Mouse (Mus musculus) c-Kit-positive CD71-positive TER-119-negative erythroid progenitor cells, embryonic 14.5 days (primary cell): ENCODE results near the gene Gm20671.
"Not testable (repeated sequence)": the region's sequence is repeated elsewhere in the genome, so short reads cannot be mapped to it uniquely, and the experiment has no call there.

Experiments used
- DNase-seq: peaks from one replicate; pipeline ENCODE4 v3.0.0-alpha.2; 2013; ENCODE audit warnings: low read depth

The Gm20671 gene

DNA sequence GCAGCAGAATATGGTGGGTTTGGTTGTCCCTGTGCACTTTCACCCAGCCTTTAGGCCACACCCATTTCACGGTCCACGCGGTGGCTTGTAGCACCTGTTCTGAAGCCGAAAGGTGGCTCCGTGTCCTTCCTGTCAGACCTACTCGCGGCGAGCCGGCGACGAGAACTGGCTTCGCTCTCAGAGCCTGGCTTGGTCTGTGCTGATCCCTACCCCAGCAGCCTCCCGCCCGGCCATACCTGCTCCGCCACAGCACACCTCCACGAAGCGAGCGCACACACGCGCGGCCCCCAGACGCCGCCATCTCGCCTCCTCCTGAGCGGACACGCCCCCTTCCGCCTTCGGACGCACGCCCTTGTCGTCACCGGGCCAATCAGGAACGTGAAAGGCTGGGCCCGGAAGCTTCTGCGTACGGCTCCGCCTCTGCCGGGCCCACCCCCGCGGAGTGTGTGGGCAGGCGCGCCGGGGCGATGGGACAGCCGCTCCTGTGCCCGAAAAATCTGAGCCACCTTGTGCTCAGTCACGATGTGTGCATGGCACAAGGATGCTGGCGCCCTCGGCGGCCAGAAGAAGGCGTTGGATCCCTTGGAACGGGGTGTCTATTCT is 41.5 kb downstream of the Gm20671 start, which contains the start of gene Pisd:
Gene Pisd (minus strand): TSS at position 334 of the 603 bp plus-strand sequence.
- peak; percentile 91 for DNase-seq

DNA sequence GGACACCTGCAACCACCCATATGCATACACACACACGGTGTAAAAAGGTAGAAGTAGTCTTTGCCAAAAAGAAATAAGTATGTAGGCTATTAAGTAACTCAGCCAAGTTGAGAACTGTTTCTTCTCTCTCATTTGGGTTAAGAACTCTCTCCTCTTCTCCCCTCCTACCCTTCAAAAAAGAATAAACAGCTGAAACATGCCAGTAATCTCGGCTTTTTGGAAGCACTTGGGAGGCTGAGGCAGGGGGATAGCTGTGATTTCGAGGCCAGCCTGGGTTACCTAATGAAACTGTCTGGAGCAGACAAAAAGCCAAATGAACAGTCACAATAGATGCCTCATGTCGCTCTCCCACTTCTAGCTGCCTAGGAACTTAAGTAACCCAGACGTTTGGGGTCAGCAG is 42.2 kb downstream of the Gm20671 start:
- DNase-seq, result no peak

DNA sequence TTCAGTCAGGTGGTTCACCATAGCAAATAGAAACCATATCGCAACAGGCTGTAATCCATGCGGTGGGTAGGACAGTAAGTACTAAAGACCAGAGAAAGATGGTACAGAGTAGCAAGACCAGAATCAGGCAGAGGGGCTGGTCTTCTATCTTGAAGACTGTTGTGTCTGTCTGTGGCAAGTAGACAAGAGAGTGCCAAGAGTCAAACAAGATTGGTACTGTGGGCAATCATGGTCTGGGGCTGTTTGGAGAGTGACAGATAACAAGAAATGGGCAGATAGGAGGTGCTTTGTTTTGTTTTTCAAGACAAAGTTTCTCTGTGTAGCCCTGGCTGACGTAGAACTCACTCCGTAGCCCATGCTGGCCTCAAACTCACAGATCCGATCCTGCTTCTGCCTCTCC is 45.3 kb downstream of the Gm20671 start:
- DNase-seq, result peak; percentile 6

- no peak for DNase-seq
Observed at GRCm38 (mm10) chr5:32778168-32778567, 48.7 kb downstream of the Gm20671 start.

DNA sequence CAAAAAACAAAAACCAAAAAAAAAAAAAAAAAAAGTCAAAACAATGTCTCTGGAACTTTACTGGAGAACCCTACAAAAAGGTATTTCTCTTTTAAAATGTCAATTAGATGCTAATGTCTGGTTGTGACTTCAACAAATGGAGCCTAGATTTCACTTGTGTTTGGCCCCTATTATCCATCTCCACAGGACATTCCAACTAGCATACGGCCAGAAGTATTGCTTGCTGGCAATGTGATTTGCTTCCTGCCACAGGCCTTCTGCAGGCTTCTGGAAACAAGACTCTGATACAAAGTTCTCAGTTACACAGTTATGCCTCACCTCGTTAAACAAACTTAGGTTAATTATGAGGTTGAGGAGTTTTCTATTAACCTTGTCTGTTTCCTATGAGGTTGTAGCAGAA is 54.5 kb downstream of the Gm20671 start:
- no peak for DNase-seq

- DNase-seq, result no peak
Observed at GRCm38 (mm10) chr5:32767636-32768373, 59.1 kb downstream of the Gm20671 start.

- no peak for DNase-seq
Observed at GRCm38 (mm10) chr5:32767004-32767403, 59.9 kb downstream of the Gm20671 start.

DNA sequence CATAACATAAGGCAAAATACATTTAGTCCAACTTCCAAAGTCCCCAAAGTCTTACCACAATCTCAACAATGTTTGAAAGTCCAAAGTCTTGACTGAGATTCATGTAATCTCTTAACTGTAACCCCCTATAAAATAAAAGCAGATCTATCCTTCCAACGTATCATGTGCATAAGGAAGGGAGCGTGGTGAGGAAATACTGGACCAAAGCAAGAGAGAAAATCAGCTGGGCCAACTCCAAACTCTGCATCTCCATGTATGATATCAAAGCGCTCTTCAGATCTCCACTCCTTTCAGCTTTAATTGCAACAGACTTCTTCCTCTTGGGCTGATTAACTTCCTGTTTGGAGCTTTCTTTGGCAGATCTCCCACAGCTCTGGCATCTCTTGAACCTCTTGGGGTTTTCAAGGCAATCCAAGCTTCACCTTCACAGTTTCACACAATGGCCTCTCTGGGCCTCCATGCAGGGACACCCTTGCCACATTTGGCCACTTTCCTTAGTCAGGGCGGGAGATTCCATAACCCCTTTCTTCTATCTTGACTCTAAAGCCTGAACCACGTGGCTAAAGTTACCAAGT is 65.3 kb downstream of the Gm20671 start:
- DNase-seq, result no peak

- no peak for DNase-seq
Observed at GRCm38 (mm10) chr5:32760787-32761186, 66.1 kb downstream of the Gm20671 start.

GRCm38 (mm10) chr5:32760352-32760751 is 66.6 kb downstream of the Gm20671 start:
- DNase-seq, result not testable (repeated sequence)

DNA sequence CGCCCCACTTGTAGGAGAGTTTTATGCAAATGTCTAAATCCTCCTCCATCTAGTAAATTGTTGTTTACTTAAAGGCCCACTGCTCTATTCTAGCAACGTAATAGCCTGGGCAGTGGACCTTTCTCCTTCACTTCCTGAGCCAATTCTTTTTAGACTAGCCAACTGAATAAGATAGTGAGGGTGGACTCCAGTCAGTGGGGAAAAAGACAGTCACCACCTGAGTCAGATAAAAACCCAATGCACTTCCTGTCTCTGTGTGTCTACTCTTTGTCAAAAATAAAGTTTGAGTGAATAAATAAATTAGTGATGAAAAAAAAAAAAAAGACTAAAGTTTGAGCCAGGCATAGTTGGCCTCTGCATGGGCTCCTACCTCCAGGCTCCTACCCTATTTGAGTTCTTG is 67.2 kb downstream of the Gm20671 start:
- DNase-seq, result no peak

DNA sequence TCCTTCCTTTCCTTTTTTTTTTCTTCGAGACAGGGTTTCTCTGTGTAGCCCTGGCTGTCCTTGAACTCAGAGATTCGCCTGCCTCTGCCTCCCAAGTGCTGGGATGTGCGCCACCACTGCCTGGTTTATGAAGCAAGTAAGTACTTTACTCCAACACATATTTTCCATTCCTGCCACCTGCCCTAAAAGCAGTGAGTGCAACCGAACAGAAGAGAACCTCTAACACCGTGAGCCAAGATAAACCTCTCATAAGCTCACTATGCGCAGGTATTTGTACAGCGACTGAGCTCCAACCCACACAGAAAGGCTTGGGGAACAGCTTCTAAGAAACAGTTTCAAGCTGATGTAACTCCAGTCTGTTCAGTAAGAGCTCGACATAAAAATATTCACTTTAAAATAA is 70.8 kb downstream of the Gm20671 start:
- DNase-seq, result no peak

DNA sequence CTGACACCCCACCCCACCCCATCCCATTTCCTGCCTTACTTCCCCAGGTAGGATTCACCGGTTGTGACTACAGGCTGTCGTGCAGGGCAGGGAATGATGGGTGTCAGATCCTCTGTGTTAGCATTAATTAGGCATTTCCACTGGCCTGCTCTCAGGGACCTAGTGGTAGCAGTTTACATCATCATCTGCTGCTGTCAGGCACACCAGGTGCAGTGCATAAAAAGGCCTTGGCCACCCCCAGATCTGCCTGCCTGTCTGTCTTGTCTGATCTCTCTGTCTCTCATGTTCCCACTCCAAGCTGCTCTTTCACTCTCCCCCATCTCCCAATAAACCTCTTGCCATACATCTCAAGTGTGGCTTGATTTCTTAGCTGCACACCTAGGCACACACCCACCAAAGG is 75.2 kb downstream of the Gm20671 start:
- no peak for DNase-seq

DNA sequence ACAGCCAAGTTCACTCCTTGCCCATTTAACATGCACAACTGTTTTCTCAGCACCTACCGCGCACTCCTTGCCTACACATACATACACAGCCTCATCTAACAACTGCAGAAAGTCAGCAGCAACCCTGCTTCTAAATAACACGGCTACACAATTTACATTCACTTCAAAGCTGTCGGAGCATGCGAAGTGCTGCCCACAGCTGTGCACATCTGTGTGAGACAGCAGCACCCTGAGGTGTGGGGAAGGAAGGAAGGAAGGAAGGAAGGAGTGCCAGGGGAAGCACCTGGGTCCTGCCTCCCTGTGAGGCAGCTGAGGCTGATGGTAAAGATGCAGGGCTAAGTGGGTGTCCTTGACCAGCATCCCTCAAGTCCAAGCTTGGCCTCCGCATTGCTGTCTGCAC is 78.0 kb downstream of the Gm20671 start:
- no peak for DNase-seq

DNA sequence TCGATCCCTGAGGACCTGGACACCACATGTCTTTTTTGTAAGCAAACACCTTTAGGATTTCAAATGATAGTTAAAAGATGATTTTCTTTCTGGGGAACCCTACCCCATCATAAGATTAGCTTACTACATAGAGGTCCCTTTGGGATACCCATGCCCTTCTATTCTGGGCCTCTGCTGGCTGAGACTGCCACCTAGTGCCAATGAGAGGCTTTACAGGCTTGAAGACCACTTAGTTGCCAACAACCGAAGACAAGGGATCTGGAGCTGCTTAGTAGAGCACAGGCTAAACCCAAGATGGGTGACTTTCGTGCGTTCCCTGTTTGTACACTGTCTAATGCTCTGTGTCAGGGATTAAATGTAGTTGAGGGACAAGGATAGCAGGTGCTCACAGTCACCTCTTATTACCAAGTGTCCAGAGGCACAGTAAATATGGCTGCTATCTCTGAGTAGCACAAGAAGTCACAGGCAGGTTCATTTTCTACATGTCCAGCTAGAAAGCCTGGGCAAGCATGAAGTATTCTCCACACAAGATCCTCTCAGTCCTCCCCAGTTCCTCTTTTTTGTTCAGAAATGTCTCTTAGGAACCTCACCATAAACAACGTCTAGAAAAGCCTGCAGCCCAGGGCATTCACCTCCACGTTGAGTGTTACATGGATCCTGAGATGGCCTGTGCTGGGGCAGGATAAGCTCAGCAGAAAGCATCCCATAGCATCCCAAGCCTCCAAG is 79.1 kb downstream of the Gm20671 start:
- peak; percentile 30 for DNase-seq

GRCm38 (mm10) chr5:32745705-32746655 is 80.9 kb downstream of the Gm20671 start:
- DNase-seq, result no peak

GRCm38 (mm10) chr5:32742149-32742548 is 84.8 kb downstream of the Gm20671 start:
- DNase-seq, result no peak

- not testable (repeated sequence) for DNase-seq
Observed at GRCm38 (mm10) chr5:32741377-32741776, 85.5 kb downstream of the Gm20671 start.

DNA sequence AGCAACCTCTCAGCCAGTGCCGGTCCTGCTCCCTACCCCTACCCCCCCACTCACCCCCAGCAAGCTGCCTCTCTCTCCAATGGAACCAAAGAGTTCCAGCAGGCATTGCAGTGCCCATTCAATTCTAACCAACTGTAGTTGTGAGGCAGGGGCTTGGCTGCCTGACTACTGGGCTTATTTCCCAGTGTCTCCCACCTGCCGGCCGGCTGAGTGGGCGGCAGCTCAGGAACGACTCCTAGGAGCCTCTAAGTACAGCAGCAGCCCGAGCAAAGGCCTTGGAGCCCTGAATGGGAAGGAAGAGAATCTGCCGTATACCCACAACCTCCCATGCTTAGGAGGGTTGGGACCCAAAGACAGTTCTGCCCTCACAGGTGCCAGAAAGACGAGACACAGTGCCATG is 86.1 kb downstream of the Gm20671 start:
- not testable (repeated sequence) for DNase-seq

GRCm38 (mm10) chr5:32740138-32740537 is 86.8 kb downstream of the Gm20671 start:
- DNase-seq, result no peak

- not testable (repeated sequence) for DNase-seq
Observed at GRCm38 (mm10) chr5:32736770-32737169, 90.1 kb downstream of the Gm20671 start.

- DNase-seq, result no peak
Observed at GRCm38 (mm10) chr5:32735779-32736178, 91.1 kb downstream of the Gm20671 start.
